Mouse (Mus musculus) retina, adult 2 months (tissue): ENCODE data around the gene Slc9a9.

Source experiments
- DNase-seq: peaks from one replicate; pipeline ENCODE4 v3.0.0-alpha.2; 2012; ENCODE audit warnings: low read depth, low spot score

Gene Slc9a9

GRCm38 (mm10) chr9:95153966-95154365 is 484.3 kb downstream of the Slc9a9 start:
- DNase-seq: no peak

GRCm38 (mm10) chr9:95157948-95158347 is 488.2 kb downstream of the Slc9a9 start:
- no peak for DNase-seq

- no peak for DNase-seq
Observed at GRCm38 (mm10) chr9:95158916-95159315, 489.2 kb downstream of the Slc9a9 start.

GRCm38 (mm10) chr9:95160575-95161300 is 491.0 kb downstream of the Slc9a9 start:
- no peak for DNase-seq

GRCm38 (mm10) chr9:95161699-95162098 is 492.0 kb downstream of the Slc9a9 start:
- no peak for DNase-seq

- no peak for DNase-seq
Observed at GRCm38 (mm10) chr9:95166224-95166623, 496.5 kb downstream of the Slc9a9 start.

- no peak for DNase-seq
Observed at GRCm38 (mm10) chr9:95167806-95168205, 498.1 kb downstream of the Slc9a9 start.

GRCm38 (mm10) chr9:95168487-95169008 is 498.8 kb downstream of the Slc9a9 start:
- DNase-seq: no peak

GRCm38 (mm10) chr9:95178170-95178569 is 508.5 kb downstream of the Slc9a9 start:
- no peak for DNase-seq

- DNase-seq: no peak
Observed at GRCm38 (mm10) chr9:95180005-95180404, 510.3 kb downstream of the Slc9a9 start.

GRCm38 (mm10) chr9:95180569-95180968 is 510.9 kb downstream of the Slc9a9 start:
- DNase-seq: no peak

GRCm38 (mm10) chr9:95181241-95182043 is 511.7 kb downstream of the Slc9a9 start:
- DNase-seq: no peak

- DNase-seq: no peak
Observed at GRCm38 (mm10) chr9:95182272-95182671, 512.6 kb downstream of the Slc9a9 start.

GRCm38 (mm10) chr9:95184453-95184852 is 514.7 kb downstream of the Slc9a9 start:
- DNase-seq: no peak

- DNase-seq: no peak
Observed at GRCm38 (mm10) chr9:95185840-95186239, 516.1 kb downstream of the Slc9a9 start.

GRCm38 (mm10) chr9:95186386-95187289 is 516.9 kb downstream of the Slc9a9 start:
- no peak for DNase-seq

- DNase-seq: no peak
Observed at GRCm38 (mm10) chr9:95188362-95189217, 518.9 kb downstream of the Slc9a9 start.

- DNase-seq: no peak
Observed at GRCm38 (mm10) chr9:95189218-95189605, 519.5 kb downstream of the Slc9a9 start.

GRCm38 (mm10) chr9:95191442-95191841 is 521.7 kb downstream of the Slc9a9 start:
- no peak for DNase-seq

GRCm38 (mm10) chr9:95192901-95193532 is 523.3 kb downstream of the Slc9a9 start:
- no peak for DNase-seq
